Mouse (Mus musculus): Measurements from ENCODE around the gene Cpt1c.

- no peak for TF ChIP-seq CTCF (IDR thresholded peaks at IDR 0.05)
- no peak for TF ChIP-seq EP300 (IDR thresholded peaks at IDR 0.05; ENCODE audit: insufficient read depth, low read depth, low read length)
- no peak for TF ChIP-seq POLR2A (IDR thresholded peaks at IDR 0.05; ENCODE audit: insufficient read depth, low read depth, low read length)
Measured at GRCm38 (mm10) chr7:45007141-45007540, 32.5 kb upstream of the Cpt1c start.

Measured in heart, adult 2 months (tissue).